Mouse (Mus musculus) MEL (cell line): ENCODE results near the gene Mob3b.

ENCODE experiments used
- BHLHE40 ChIP-seq: IDR thresholded peaks from 2 replicates; pipeline ENCODE4 v1.6.1; 2012; ENCODE audit warnings: low read depth, mild to moderate bottlenecking, inconsistent platforms, low read length, improper control_type of control experiment, borderline replicate concordance
- CTCF ChIP-seq, 3 experiments: IDR thresholded peaks in 2 of 3; conservative IDR thresholded peaks in 1 of 3; 2 replicates each; pipeline ENCODE4 v1.5.1; 2011 to 2012; ENCODE audit warnings: low read length in 3 of 3, low read depth in 2 of 3, mild to moderate bottlenecking in 2 of 3, improper control_type of control experiment in 1 of 3, inconsistent platforms in 1 of 3, mixed read lengths in 1 of 3, moderate library complexity in 1 of 3; ENCODE audit not compliant: control insufficient read depth in 1 of 3, insufficient read depth in 1 of 3, poor library complexity in 1 of 3, severe bottlenecking in 1 of 3
- KAT2A ChIP-seq: conservative IDR thresholded peaks from 2 replicates; pipeline ENCODE4 v1.6.1; 2012; ENCODE audit warnings: low read depth, low read length, improper control_type of control experiment, inconsistent platforms
- MAX ChIP-seq: IDR thresholded peaks from 2 replicates; pipeline ENCODE4 v1.6.1; 2011; ENCODE audit warnings: low read length, improper control_type of control experiment
- NELFE ChIP-seq: IDR thresholded peaks from 2 replicates; pipeline ENCODE4 v1.6.1; 2011; ENCODE audit warnings: low read depth, low read length, improper control_type of control experiment
- POLR2A ChIP-seq, 2 experiments: IDR thresholded peaks; 2 replicates each; pipeline ENCODE4 v1.6.1; 2011 to 2012; ENCODE audit warnings: low read length in 2 of 2, mild to moderate bottlenecking in 2 of 2, control low read depth in 1 of 2, improper control_type of control experiment in 1 of 2, low read depth in 1 of 2, moderate library complexity in 1 of 2; ENCODE audit not compliant: control insufficient read depth in 1 of 2, insufficient read depth in 1 of 2, poor library complexity in 1 of 2
- RCOR1 ChIP-seq: IDR thresholded peaks from 2 replicates; pipeline ENCODE4 v1.6.1; 2012; ENCODE audit warnings: low read depth, mild to moderate bottlenecking, inconsistent platforms, low read length, improper control_type of control experiment
- TCF12 ChIP-seq: IDR thresholded peaks from 2 replicates; pipeline ENCODE4 v1.6.1; 2014; ENCODE audit warnings: low read depth, mild to moderate bottlenecking, inconsistent platforms, low read length, improper control_type of control experiment, moderate library complexity

DNA sequence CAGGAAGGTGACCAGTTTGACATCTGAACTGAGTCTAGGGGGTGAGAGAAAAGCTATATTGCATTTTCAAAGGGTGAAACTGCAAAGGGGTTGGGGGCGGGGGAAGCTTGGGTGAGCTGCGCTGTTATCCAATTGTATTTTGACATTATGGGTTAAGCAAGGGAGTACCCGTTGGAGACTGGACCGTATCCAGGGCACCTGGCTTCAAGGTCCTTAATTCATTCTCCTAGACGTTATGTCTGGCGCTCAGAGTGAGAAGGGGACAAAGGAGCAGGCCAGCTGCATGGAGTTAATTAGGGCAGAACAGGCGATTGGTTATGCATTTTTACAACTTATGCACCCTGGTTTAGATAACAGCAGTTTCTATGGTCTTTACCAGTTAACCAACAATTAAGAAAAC, 239.9 kb downstream of the Mob3b start:
- TF ChIP-seq NELFE (no peak), KAT2A (no peak), TCF12 (no peak), POLR2A (IDR thresholded peaks at IDR 0.05; ENCODE audit: control insufficient read depth in 1 of 2, insufficient read depth in 1 of 2, low read depth in 1 of 2, low read length in 2 of 2, poor library complexity in 1 of 2) (no peak), CTCF (IDR thresholded peaks at IDR 0.05 in 2 of 3, conservative IDR thresholded peaks at IDR 0.05 in 1 of 3; ENCODE audit: control insufficient read depth in 1 of 3, insufficient read depth in 1 of 3, low read depth in 2 of 3, low read length in 3 of 3, poor library complexity in 1 of 3, severe bottlenecking in 1 of 3) (no peak), BHLHE40 (no peak), MAX (no peak), RCOR1 (no peak)
